Mouse (Mus musculus): Measurements from ENCODE around the gene Skap1.

- TF ChIP-seq POLR2A (IDR thresholded peaks at IDR 0.05; ENCODE audit: control insufficient read depth in 1 of 2, insufficient read depth in 1 of 2, low read depth in 1 of 2, low read length in 2 of 2, poor library complexity in 1 of 2) = no peak
- TF ChIP-seq GATA1 (IDR thresholded peaks at IDR 0.05; ENCODE audit: low read depth, low read length) = no peak
- no peak for TF ChIP-seq GABPA (IDR thresholded peaks at IDR 0.05; ENCODE audit: low read depth, low read length)
- TF ChIP-seq CTCF (IDR thresholded peaks at IDR 0.05 in 2 of 3, conservative IDR thresholded peaks at IDR 0.05 in 1 of 3; ENCODE audit: control insufficient read depth in 1 of 3, insufficient read depth in 1 of 3, low read depth in 2 of 3, low read length in 3 of 3, poor library complexity in 1 of 3, severe bottlenecking in 1 of 3) = no peak
- TF ChIP-seq MAFK (IDR thresholded peaks at IDR 0.05; ENCODE audit: borderline replicate concordance, low read depth, low read length) = no peak
- no peak for TF ChIP-seq SMC3 (IDR thresholded peaks at IDR 0.05; ENCODE audit: low read depth, low read length)
- TF ChIP-seq MAX (IDR thresholded peaks at IDR 0.05; ENCODE audit: low read length) = no peak
- no peak for TF ChIP-seq ZC3H11A (IDR thresholded peaks at IDR 0.05; ENCODE audit: low read depth, low read length)
- no peak for TF ChIP-seq CHD2 (IDR thresholded peaks at IDR 0.05; ENCODE audit: low read length)
- TF ChIP-seq RCOR1 (IDR thresholded peaks at IDR 0.05; ENCODE audit: low read depth, low read length) = no peak
- no peak for TF ChIP-seq ELF1 (IDR thresholded peaks at IDR 0.05; ENCODE audit: low read depth, low read length)
- no peak for TF ChIP-seq USF2 (IDR thresholded peaks at IDR 0.05; ENCODE audit: borderline replicate concordance in 1 of 2, insufficient read depth in 1 of 2, low read depth in 1 of 2, low read length in 2 of 2)
Observed at GRCm38 (mm10) chr11:96604751-96605450, 140.5 kb downstream of the Skap1 start.
